7 mouse cellular contexts compared by ENCODE assay signal in genomic region chr7:39655287-39655652, GRCm38 (mm10).
DNase-seq lines count a peak whose midpoint lies in the region; ATAC-seq and TF ChIP-seq lines count a peak whose summit lies in the region.
"Not testable (repeated sequence)": the region's sequence is repeated elsewhere in the genome, so short reads cannot be mapped to it uniquely, and the experiment has no call there.

No protein-coding gene starts in this region.

- peak overlapping the region; percentile 40 for H3K4me3 ChIP-seq in forebrain, embryonic 12.5 days (replicated peaks)
- H3K4me3 ChIP-seq in heart, embryonic 14.5 days (ENCODE audit: control insufficient read depth in 1 of 2, insufficient read depth in 1 of 2, low read depth in 1 of 2, low read length in 2 of 2), result peak overlapping the region; percentile 45 to 48

- intact Hi-C loops in left cerebral cortex, postnatal 36 days (cut with DNase I), result not testable (repeated sequence)

- not testable (repeated sequence) for H3K4me1 ChIP-seq in forebrain, embryonic 12.5 days; heart, embryonic 14.5 days (ENCODE audit: control insufficient read depth in 2 of 2, insufficient read depth in 2 of 2, low read length in 2 of 2)

- DNase-seq in brain, embryonic 14.5 days (ENCODE audit: low read depth), result peak; percentile 82
- peak; percentile 51 to 59 for DNase-seq in kidney, adult 8-10 months
- peak; percentile 24 to 32 for DNase-seq in left cerebral cortex, postnatal 36 days (ENCODE audit: low spot score in 2 of 2)
- DNase-seq in lung, postnatal 36 days, result peak; percentile 40
- DNase-seq in right cerebral cortex, postnatal 36 days (ENCODE audit: low spot score in 2 of 2), result peak; percentile 16 to 39

- not testable (repeated sequence) for H3K27me3 ChIP-seq in forebrain, embryonic 12.5 days; heart, embryonic 14.5 days (ENCODE audit: control insufficient read depth, insufficient read depth, low read length)

- not testable (repeated sequence) for TF ChIP-seq CTCF in brain, embryonic 14.5 days (IDR thresholded peaks at IDR 0.05; ENCODE audit: borderline replicate concordance, extremely low read depth, insufficient read depth, insufficient read length)

- H3K9me3 ChIP-seq in forebrain, embryonic 12.5 days; heart, embryonic 14.5 days (ENCODE audit: control insufficient read depth, low read length): not testable (repeated sequence)

- 24% methylated on average over 23 of the region's 23 CpGs for WGBS in forebrain, embryonic 12.5 days
- 18% methylated on average over 21 of the region's 23 CpGs for WGBS in heart, embryonic 14.5 days

- H3K4me2 ChIP-seq in forebrain, embryonic 12.5 days, result peak overlapping the region; percentile 54
- H3K4me2 ChIP-seq in heart, embryonic 14.5 days (ENCODE audit: low read length), result peak overlapping the region; percentile 75

- ATAC-seq in forebrain, embryonic 12.5 days (ENCODE audit: low FRiP score), result peak; percentile 76
- not testable (repeated sequence) for ATAC-seq in heart, embryonic 14.5 days (ENCODE audit: insufficient number of reproducible peaks, insufficient read depth, low FRiP score, low read depth)

- H3K9ac ChIP-seq in forebrain, embryonic 12.5 days, result peak overlapping the region; percentile 62
- peak overlapping the region; percentile 73 for H3K9ac ChIP-seq in heart, embryonic 14.5 days (ENCODE audit: low read length)

- H3K27ac ChIP-seq in forebrain, embryonic 12.5 days, result peak overlapping the region; percentile 75
- H3K27ac ChIP-seq in heart, embryonic 14.5 days (replicated peaks in 1 of 2; ENCODE audit: control insufficient read depth in 1 of 2, insufficient read depth in 1 of 2, low read depth in 2 of 2, low read length in 2 of 2), result peak overlapping the region; percentile 54 to 59; a peak in 1 of 4 replicates

- TF ChIP-seq POLR2A in brain, embryonic 14.5 days (IDR thresholded peaks at IDR 0.05; ENCODE audit: borderline replicate concordance, extremely low read depth, insufficient read depth, insufficient read length, poor library complexity, severe bottlenecking), result not testable (repeated sequence)

- H3K36me3 ChIP-seq in forebrain, embryonic 12.5 days (replicated peaks); heart, embryonic 14.5 days (ENCODE audit: control insufficient read depth, insufficient read depth, low read length): not testable (repeated sequence)

Comparison
In these comparisons a context has a peak if more than half of its experiments do, and no peak if none do; other contexts are left out.
1. DNase-seq: peak in every context shown above with its lines; median percentile 82 in brain, embryonic 14.5 days; 55 in kidney, adult 8-10 months; 40 in lung, postnatal 36 days; 28 in left cerebral cortex, postnatal 36 days; 28 in right cerebral cortex, postnatal 36 days.